7 mouse cellular contexts compared by ENCODE assay signal in genomic region chr16:63857561-63857960, GRCm38 (mm10). TPM values are rescaled to one million over a fixed set of nuclear protein-coding genes. Genes with fewer than 3 reads are reported as not detected.
A peak's percentile ranks its signal among the peaks of the same experiment; 100 is the strongest.
DNase-seq lines count a peak whose midpoint lies in the region; ATAC-seq lines count a peak whose summit lies in the region.

No protein-coding gene starts in this region.

- H3K9me3 ChIP-seq in neural tube, embryonic 11.5 days (ENCODE audit: control insufficient read depth, low read length), result no peaks in the 10 kb centered on the region
- no peaks in the 10 kb centered on the region for H3K9me3 ChIP-seq in forebrain, embryonic 12.5 days
- H3K9me3 ChIP-seq in intestine, embryonic 16.5 days (ENCODE audit: control insufficient read depth, low read length), result no peaks in the 10 kb centered on the region
- H3K9me3 ChIP-seq in midbrain, embryonic 16.5 days (replicated peaks; ENCODE audit: control insufficient read depth, low read length, poor library complexity, severe bottlenecking), result no peaks in the 10 kb centered on the region

- peak overlapping the region; percentile 70 for H3K9ac ChIP-seq in neural tube, embryonic 11.5 days (ENCODE audit: low read length)
- H3K9ac ChIP-seq in forebrain, embryonic 12.5 days, result peak overlapping the region; percentile 76
- peak overlapping the region; percentile 67 for H3K9ac ChIP-seq in intestine, embryonic 16.5 days (ENCODE audit: low read depth, low read length)
- peak overlapping the region; percentile 82 for H3K9ac ChIP-seq in midbrain, embryonic 16.5 days (ENCODE audit: low read depth, low read length)

- H3K27me3 ChIP-seq in neural tube, embryonic 11.5 days (ENCODE audit: control insufficient read depth, insufficient read depth, low read length), result no peaks in the 10 kb centered on the region
- no peaks in the 10 kb centered on the region for H3K27me3 ChIP-seq in forebrain, embryonic 12.5 days
- H3K27me3 ChIP-seq in intestine, embryonic 16.5 days (replicated peaks; ENCODE audit: control insufficient read depth, insufficient read depth, low read length), result no peaks in the 10 kb centered on the region
- H3K27me3 ChIP-seq in midbrain, embryonic 16.5 days (ENCODE audit: control insufficient read depth, insufficient read depth, low read depth, low read length), result peaks cover 3% of the 10 kb centered on the region; the same call in 1 of the 2 replicates

- H3K4me1 ChIP-seq in neural tube, embryonic 11.5 days (ENCODE audit: control insufficient read depth, insufficient read depth, low read length), result 0 out of 2 replicates have a peak, but pooled peaks cover 4% of the 10 kb centered on the region
- peaks cover 6% of the 10 kb centered on the region for H3K4me1 ChIP-seq in forebrain, embryonic 12.5 days
- 0 out of 2 replicates have a peak, but pooled peaks cover 3% of the 10 kb centered on the region for H3K4me1 ChIP-seq in intestine, embryonic 16.5 days (ENCODE audit: control insufficient read depth, insufficient read depth, low read length)
- H3K4me1 ChIP-seq in midbrain, embryonic 16.5 days (ENCODE audit: control insufficient read depth, insufficient read depth, low read length), result 0 out of 2 replicates have a peak, but pooled peaks cover 4% of the 10 kb centered on the region

- ATAC-seq in neural tube, embryonic 11.5 days (ENCODE audit: insufficient read depth, low FRiP score, low TSS enrichment), result peak; percentile 32
- peak; percentile 42 for ATAC-seq in forebrain, embryonic 12.5 days (ENCODE audit: low FRiP score)
- no peak; the same call in 1 of the 2 replicates for ATAC-seq in intestine, embryonic 16.5 days
- peak; percentile 49 for ATAC-seq in midbrain, embryonic 16.5 days

- H3K36me3 ChIP-seq in neural tube, embryonic 11.5 days (ENCODE audit: control insufficient read depth, insufficient read depth, low read length), result no peaks in the 10 kb centered on the region
- H3K36me3 ChIP-seq in forebrain, embryonic 12.5 days (replicated peaks), result no peaks in the 10 kb centered on the region
- no peaks in the 10 kb centered on the region for H3K36me3 ChIP-seq in intestine, embryonic 16.5 days (ENCODE audit: control insufficient read depth, insufficient read depth, low read length)
- H3K36me3 ChIP-seq in midbrain, embryonic 16.5 days (ENCODE audit: control insufficient read depth, insufficient read depth, low read length), result no peaks in the 10 kb centered on the region

- H3K4me3 ChIP-seq in neural tube, embryonic 11.5 days (ENCODE audit: low read depth, low read length), result peak overlapping the region; percentile 50
- H3K4me3 ChIP-seq in forebrain, embryonic 12.5 days (replicated peaks), result peak overlapping the region; percentile 57
- H3K4me3 ChIP-seq in intestine, embryonic 16.5 days (ENCODE audit: low read length), result peak overlapping the region; percentile 63
- peak overlapping the region; percentile 68 for H3K4me3 ChIP-seq in midbrain, embryonic 16.5 days (ENCODE audit: low read depth, low read length)

- 2% methylated on average over 11 of the region's 11 CpGs for WGBS in neural tube, embryonic 11.5 days
- WGBS in forebrain, embryonic 12.5 days, result under 1% methylated on average over 11 of the region's 11 CpGs
- WGBS in intestine, embryonic 16.5 days, result 4% methylated on average over 11 of the region's 11 CpGs
- 0% methylated on average over 11 of the region's 11 CpGs for WGBS in midbrain, embryonic 16.5 days

- DNase-seq in neural tube, embryonic 11.5 days (ENCODE audit: low spot score), result no peak
- no peak for DNase-seq in neural tube, embryonic 10.5 days (ENCODE audit: extremely low spot score, low spot score)
- no peak for DNase-seq in c-Kit-positive CD71-positive TER-119-positive erythroid progenitor cells, embryonic 14.5 days (ENCODE audit: low spot score)
- DNase-seq in T-cell, adult 2 months (ENCODE audit: low spot score), result no peak

- H3K27ac ChIP-seq in neural tube, embryonic 11.5 days (ENCODE audit: low read depth, low read length), result peak overlapping the region; percentile 82
- H3K27ac ChIP-seq in forebrain, embryonic 12.5 days, result peak overlapping the region; percentile 91
- H3K27ac ChIP-seq in intestine, embryonic 16.5 days (ENCODE audit: low read length), result peak overlapping the region; percentile 14; the same call in 1 of the 2 replicates
- peak overlapping the region; percentile 81 for H3K27ac ChIP-seq in midbrain, embryonic 16.5 days (ENCODE audit: low read length)

- H3K4me2 ChIP-seq in neural tube, embryonic 11.5 days (ENCODE audit: low read depth), result peak overlapping the region; percentile 63
- peak overlapping the region; percentile 67 for H3K4me2 ChIP-seq in forebrain, embryonic 12.5 days
- peak overlapping the region; percentile 74 for H3K4me2 ChIP-seq in intestine, embryonic 16.5 days (ENCODE audit: low read depth, low read length)
- H3K4me2 ChIP-seq in midbrain, embryonic 16.5 days (ENCODE audit: low read length), result peak overlapping the region; percentile 77

RNA-seq across cellular contexts. Expression of gene Epha3, which starts 6.4 kb away (rescaled TPM):
- polyA plus RNA-seq in neural tube, embryonic 11.5 days (2014; fragmentation: Nextera tagmentation; extraction: Ambion mirVana), result 91.9 and 94.3 TPM in 2 replicates
- polyA plus RNA-seq in forebrain, embryonic 12.5 days (2016; fragmentation: Nextera tagmentation; extraction: Ambion mirVana), result 77.3 and 86.8 TPM in 2 replicates
- 5.5 and 6.5 TPM in 2 replicates for polyA plus RNA-seq in intestine, embryonic 16.5 days (2015; fragmentation: Nextera tagmentation; extraction: Ambion mirVana)
- 16.8 and 24.7 TPM in 2 replicates for polyA plus RNA-seq in midbrain, embryonic 16.5 days (2015; fragmentation: Nextera tagmentation; extraction: Ambion mirVana)

Comparison
In these comparisons a context has a peak if more than half of its experiments do, and no peak if none do; other contexts are left out.
1. H3K27ac ChIP-seq: peak in every context shown above with its lines; median percentile 91 in forebrain, embryonic 12.5 days; 82 in neural tube, embryonic 11.5 days; 81 in midbrain, embryonic 16.5 days; 14 in intestine, embryonic 16.5 days.